Mouse (Mus musculus) liver, embryonic 14 days (tissue): ENCODE data around the gene Gm49322. TPM values are rescaled to one million over a fixed set of nuclear protein-coding genes. Genes with fewer than 3 reads are reported as not detected.

ENCODE experiments used
- polyA plus RNA-seq: library from polyadenylated mRNA; depleted of rRNA; stranded (reverse); fragments of >200 nt; gene quantifications from 2 replicates; pipeline ENCODE4 v1.2.3, GENCODE M21; 2012; rRNA removed

The Gm49322 gene
- polyA plus RNA-seq, result 1.0 and 1.4 TPM in 2 replicates

DNA sequence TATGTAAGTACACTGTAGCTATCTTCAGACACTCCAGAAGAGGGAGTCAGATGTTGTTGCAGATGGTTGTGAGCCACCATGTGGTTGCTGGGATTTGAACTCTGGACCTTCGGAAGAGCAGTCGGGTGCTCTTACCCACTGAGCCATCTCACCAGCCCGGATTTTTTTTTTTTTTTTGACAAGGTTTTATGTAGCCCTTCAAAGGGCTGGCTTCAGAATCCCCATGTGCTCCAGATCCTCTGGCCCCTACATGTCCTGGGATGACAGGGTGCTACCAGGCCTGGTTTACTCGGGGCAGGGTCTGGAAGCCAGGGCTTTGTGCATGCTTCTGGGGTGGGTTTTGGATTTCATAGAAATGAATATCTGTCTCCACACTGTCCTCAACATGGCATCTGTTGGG lies at the start of gene Gm49322:
TSS of gene Gm49322 (plus strand) at position 301 of the 400 bp plus-strand sequence.

DNA sequence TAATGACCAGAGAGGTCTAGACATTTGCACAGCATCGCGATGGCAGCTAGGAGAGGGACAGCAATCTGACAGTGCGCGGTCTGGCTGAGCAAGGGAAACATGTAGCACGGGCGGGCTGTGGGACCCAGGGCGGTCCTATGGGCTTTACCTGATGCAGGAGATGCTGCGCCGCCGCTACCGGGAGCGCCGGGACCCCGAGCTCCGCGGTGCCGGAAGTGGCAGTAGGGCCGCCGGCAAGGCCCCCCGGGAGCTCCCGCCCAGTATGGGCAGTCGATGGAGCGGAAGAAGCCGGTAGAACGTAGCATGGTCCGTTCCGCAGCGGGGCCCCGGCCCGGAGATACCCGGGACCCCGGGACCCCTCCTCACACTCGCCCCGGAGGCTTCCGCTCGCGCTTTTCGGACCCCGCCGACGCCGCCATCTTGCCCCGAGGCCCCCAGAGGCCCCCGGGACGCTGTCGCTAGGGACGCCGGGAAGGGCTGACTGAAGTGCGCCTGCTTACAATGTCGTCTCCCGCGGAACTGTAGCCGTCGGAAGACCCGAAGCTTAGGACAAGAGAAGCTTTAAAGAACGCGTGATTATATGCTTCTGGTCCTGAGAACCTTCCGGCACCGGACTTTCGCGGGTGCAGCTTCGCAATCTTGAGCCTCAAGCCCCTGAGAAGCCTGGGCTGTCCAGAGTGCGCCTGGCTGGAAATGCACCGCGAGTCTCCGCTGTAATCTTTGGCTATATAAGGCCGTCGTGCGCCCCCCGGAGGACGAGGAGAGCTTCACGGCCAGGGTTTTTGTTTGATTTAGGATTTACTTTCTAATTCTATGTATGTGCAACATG lies 44.5 kb upstream of the Gm49322 start, which contains the start of gene Rexo1:
TSS of gene Rexo1 (minus strand) at position 445 of the 829 bp plus-strand sequence.

DNA sequence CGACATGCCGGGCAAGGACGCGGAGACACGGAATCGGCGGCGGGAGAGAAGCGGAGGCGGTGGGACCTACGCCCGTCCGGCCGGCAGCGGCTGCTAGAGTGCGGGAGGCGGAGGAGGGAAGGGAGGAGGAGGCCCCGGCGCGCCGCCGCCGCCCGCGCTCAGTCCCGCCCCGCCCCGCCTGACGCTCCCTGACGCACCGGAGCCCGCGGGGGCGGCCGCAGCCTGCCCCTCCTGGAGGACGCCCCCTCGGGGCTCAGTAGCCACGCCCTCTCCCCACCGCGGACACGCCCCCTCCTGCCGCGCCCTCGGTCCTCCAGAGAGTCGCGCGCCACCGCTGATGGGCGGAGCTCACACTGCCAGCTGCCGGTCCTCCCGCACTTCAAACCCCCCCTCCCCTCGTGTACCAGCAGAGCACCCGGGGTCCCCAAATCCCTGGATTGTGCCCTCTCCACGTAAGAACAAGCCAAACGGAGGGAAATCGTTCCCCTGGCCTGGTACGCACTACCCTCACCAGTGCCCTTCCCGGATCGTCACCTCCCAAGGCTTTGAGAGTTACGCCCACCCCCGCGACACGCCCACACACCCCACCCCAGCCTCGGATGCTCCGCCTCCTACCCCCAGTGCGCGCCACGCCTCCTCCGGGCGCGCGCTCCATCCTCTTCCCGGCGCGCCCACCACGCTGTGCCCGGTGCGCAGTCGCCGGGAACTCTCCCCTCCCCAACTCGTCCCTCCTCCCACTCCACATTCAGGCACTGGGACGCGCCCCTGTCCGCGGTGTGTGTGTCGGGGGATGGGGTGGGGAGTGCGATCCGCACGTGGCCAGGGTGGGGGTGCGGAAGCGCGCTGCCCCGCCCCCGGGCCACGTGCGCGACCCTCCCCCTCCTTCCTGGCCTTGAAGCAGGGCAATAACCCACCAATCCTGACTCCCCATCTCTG lies 28.4 kb upstream of the Gm49322 start, which contains the start of gene Klf16:
TSS of gene Klf16 (minus strand) at position 127 of the 936 bp plus-strand sequence.

DNA sequence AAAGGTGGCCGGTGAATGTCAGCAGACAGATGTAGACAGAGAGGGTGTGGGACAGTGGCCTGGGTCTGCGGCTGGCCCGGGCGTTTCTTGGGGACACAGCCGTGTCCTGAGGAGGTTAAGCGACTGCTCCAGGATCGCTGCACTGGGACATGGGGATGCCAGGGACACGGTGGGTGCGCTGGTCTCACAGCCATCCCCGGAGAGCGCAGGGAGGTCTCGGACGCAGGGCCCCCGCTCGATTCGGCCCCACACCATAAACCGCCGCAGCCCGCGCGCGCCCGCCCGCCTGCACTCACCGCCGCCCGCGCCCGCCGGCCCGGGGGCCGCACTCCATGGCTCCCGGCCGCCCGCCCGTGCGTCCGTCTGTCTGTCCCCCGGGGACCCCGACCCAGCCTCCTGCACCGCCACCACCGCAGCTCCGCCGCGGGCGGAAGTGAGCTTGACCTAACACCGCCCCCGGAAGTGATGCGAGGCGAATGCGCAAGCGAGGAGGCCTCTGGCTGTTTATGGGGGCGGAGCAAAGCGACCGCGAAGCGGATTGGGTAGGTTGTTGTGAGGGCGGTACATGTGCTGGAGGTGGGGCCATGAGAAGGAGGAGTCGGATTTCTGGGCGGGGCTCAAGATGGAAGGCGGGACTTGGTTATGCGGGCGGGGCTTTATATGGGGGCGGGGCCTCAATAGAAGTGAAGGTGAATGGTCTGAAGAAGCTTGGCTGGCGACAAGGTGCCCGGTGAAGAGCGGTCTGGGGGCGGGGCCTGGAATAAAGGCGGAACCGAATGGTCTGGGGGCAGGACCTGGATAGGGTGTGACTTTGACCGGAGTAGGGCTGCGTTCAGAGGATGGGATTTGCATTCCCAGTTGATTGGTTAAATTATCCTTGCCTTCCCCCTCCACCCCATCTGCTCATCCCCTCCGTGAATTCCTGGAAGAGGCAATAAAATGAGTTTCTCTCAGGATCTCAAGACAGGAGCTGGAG lies 15.7 kb upstream of the Gm49322 start, which contains the start of gene Abhd17a:
TSS of gene Abhd17a (minus strand) at position 463 of the 976 bp plus-strand sequence.

DNA sequence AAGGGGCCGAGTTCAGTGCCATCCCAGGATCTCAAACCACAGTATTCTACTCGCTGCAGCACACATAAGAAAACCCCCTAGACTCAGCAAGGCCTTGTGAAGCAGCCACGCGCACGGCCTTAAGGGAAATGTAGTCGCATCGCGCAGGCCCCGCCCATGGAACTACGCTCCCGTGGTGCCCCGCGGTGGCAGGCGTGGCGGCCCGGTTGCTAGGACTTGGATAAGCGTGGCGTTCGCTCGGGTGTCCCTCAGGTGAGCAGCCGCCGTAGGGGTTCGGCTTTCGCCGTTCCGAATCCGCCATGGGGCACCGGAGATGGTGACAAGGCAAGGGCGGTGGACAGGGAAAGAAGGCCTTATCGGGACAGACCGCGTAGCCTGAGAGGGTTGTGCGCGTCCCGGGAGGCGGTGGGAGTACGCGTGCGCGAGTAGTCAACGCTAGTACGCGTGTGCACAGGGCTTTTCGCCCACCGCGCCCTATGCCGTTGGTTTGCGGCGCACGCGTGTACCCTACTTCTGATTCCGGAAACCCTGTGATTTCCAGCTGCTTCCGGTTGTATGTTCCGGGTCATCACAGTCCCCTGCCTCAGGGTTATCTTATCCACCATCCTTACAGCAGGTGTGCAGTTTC lies 3.0 kb upstream of the Gm49322 start, which contains the start of the genes Scamp4 and Adat3:
TSS of gene Scamp4 (plus strand) at position 175 of the 628 bp plus-strand sequence.
TSS of gene Adat3 (plus strand) at position 183 of the 628 bp plus-strand sequence.

DNA sequence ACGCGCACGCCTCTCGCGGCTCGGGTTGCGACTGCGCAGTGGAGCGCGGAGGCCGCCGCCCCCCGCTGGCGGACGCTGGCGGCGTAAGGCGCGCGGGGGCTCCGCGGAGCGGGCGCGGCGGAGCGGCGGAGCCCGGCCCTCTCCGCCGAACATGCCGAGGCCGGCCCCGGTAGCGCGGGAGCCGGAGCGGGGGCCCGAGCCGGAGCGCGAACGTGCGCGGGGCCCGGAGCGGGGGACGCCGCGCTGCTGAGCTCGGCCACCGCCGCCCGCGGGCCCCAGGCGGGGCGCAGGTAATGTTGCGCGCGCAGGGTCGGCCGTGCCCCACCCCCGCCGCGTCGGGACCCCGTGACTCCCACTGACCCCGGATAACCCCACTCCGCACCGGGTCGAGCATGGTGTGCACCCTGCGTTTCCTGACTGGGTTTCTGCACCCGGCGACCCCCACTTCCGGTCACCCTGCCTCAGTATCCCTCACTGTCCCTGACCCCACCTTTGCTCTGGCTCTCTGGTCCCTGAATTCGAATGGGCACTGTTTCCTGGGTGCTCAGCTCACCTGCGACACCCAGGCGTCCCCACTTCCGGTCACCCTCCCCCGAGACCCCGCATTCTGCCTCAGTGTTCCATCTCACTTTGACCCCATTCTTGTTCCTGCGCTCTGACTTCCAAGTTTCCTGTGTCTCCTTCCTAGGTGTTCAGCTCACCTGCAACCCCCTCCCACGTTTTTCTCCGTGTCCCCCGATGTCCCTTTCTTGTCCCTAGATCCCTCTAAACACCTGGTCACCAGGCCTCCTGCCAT lies 17.0 kb downstream of the Gm49322 start, which contains the start of gene Csnk1g2:
TSS of gene Csnk1g2 (plus strand) at position 178 of the 796 bp plus-strand sequence.

DNA sequence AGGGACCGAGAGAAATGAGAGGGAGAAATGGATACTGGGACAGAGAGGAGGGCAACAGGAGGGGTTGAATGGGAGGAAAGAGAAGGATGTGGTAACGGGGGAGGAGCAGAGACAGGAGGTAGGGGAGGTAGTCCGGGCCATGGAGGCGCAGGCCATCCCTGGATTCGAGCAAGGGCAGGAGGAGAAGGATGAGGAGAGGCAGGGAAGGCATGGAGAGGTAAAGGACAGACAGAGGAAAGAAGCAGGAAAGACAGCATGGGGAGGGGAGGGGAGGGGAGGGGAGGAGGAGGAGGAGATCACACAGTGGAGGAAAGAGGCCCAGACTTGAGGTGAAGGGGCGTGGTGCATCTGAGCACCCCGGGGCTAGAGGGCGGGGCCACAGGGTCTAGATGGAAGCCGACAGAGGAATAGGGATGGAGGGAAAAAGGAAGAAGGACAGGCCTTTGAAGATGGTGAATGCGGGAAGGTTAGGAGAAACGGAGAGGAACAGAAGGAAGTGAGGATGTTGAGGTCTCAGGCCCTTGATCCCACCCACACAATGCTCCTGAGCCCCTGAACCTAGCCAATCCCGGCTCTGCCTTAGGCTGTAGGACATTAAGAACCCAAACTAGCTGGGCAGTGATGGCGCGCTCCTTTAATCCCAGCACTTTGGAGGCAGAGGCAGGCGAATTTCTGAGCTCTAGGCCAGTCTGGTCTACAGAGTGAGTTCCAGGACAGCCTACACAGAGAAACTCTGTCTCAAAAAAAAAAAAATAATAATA lies 51.2 kb downstream of the Gm49322 start, which contains the start of gene Btbd2:
TSS of gene Btbd2 (minus strand) at position 209 of the 761 bp plus-strand sequence.

Other genes starting within 250 kb of the Gm49322 start
- gene Plk5, start 249.6 kb upstream of the Gm49322 start, polyA plus RNA-seq, result 0.13 and 0.15 TPM in 2 replicates
- 3.0 and 3.5 TPM in 2 replicates for gene Mex3d, start 218.4 kb upstream of the Gm49322 start, polyA plus RNA-seq
- 77.4 and 79.2 TPM in 2 replicates for gene Mbd3, start 206.5 kb upstream of the Gm49322 start, polyA plus RNA-seq
- 546 and 582 TPM in 2 replicates for gene Uqcr11, start 199.2 kb upstream of the Gm49322 start, polyA plus RNA-seq
- gene Tcf3, start 172.4 kb upstream of the Gm49322 start, polyA plus RNA-seq, result 48.7 and 53.7 TPM in 2 replicates
- 0.02 TPM in 2 replicates for gene Onecut3, start 111.2 kb upstream of the Gm49322 start, polyA plus RNA-seq
- gene Atp8b3, start 66.9 kb upstream of the Gm49322 start, polyA plus RNA-seq, result 0.01 and 0.02 TPM in 2 replicates
- gene Rexo1, start 44.5 kb upstream of the Gm49322 start, polyA plus RNA-seq, result 16.8 and 19.0 TPM in 2 replicates
- 12.0 and 13.6 TPM in 2 replicates for gene Klf16, start 28.7 kb upstream of the Gm49322 start, polyA plus RNA-seq
- 34.0 and 39.9 TPM in 2 replicates for gene Abhd17a, start 15.7 kb upstream of the Gm49322 start, polyA plus RNA-seq
- gene Scamp4, start 3.1 kb upstream of the Gm49322 start, polyA plus RNA-seq, result 16.7 and 22.6 TPM in 2 replicates
- 4.5 and 5.6 TPM in 2 replicates for gene Adat3, start 3.1 kb upstream of the Gm49322 start, polyA plus RNA-seq
- gene Csnk1g2, start 16.8 kb downstream of the Gm49322 start, polyA plus RNA-seq, result 45.6 and 48.1 TPM in 2 replicates
- gene Btbd2, start 51.0 kb downstream of the Gm49322 start, polyA plus RNA-seq, result 7.5 and 8.3 TPM in 2 replicates
- gene Mknk2, start 72.1 kb downstream of the Gm49322 start, polyA plus RNA-seq, result 49.3 and 57.7 TPM in 2 replicates
- 11.6 and 12.9 TPM in 2 replicates for gene Mob3a, start 96.0 kb downstream of the Gm49322 start, polyA plus RNA-seq
- 8.7 and 9.9 TPM in 2 replicates for gene Izumo4, start 96.2 kb downstream of the Gm49322 start, polyA plus RNA-seq
- 22.8 and 25.7 TPM in 2 replicates for gene Ap3d1, start 136.2 kb downstream of the Gm49322 start, polyA plus RNA-seq
- gene Dot1l, start 149.2 kb downstream of the Gm49322 start, polyA plus RNA-seq, result 6.3 and 11.7 TPM in 2 replicates
- 36.9 and 42.4 TPM in 2 replicates for gene Sf3a2, start 192.2 kb downstream of the Gm49322 start, polyA plus RNA-seq
- 44.3 and 48.4 TPM in 2 replicates for gene Plekhj1, start 192.6 kb downstream of the Gm49322 start, polyA plus RNA-seq
- gene Amh, start 199.2 kb downstream of the Gm49322 start, polyA plus RNA-seq, result 0.31 and 0.32 TPM in 2 replicates
- 0.03 and 0.50 TPM in 2 replicates for gene Jsrp1, start 207.5 kb downstream of the Gm49322 start, polyA plus RNA-seq
- 574 and 704 TPM in 2 replicates for gene Oaz1, start 220.6 kb downstream of the Gm49322 start, polyA plus RNA-seq
- gene Lingo3, start 238.0 kb downstream of the Gm49322 start, polyA plus RNA-seq, result not detected in 2 replicates
- 222 and 233 TPM in 2 replicates for gene Lsm7, start 249.2 kb downstream of the Gm49322 start, polyA plus RNA-seq
- 58.7 and 66.2 TPM in 2 replicates for gene Sppl2b, start 249.3 kb downstream of the Gm49322 start, polyA plus RNA-seq